Mouse (Mus musculus) lung, adult 2 months (tissue): ENCODE data around the gene Pip4k2c.

Experiments used
- CTCF ChIP-seq: fragments of 200-500 bp; IDR thresholded peaks from 2 replicates; pipeline ENCODE4 v1.5.1; 2011; ENCODE audit warnings: mild to moderate bottlenecking, low read length, control low read depth; ENCODE audit not compliant: insufficient read depth
- POLR2A ChIP-seq: fragments of 200-500 bp; IDR thresholded peaks from 2 replicates; pipeline ENCODE4 v1.6.1; 2011; ENCODE audit warnings: low read depth, mild to moderate bottlenecking, control low read depth, low read length, borderline replicate concordance; ENCODE audit errors: extremely low read depth

DNA sequence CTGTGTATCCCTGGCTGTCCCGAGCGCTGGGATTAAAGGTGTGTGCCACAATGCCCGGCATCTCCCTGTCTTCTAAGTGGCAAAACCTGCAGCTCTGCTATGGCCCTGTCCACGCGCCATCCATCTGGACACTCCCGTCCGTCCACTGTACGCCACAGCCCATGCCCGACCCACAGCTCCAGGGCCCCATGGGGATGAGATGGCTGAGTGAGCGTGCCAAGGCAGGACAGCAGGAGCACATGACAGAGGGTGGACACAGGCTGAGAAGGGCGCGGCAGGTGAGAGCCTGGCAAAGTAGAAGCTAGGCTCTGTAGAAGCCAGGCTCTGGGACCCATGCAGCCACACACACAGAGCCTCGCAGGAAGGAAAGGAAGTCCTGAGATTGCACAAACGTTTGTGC, 20.4 kb upstream of the Pip4k2c start:
- TF ChIP-seq POLR2A (no peak), CTCF (no peak)
